Mouse (Mus musculus) right cerebral cortex, adult 18-20 months (tissue): Measurements from ENCODE around the gene Ofcc1.

Source experiments
- DNase-seq: peaks from one replicate; pipeline ENCODE4 v3.0.0; 2022; ENCODE audit warnings: mixed read lengths

Gene Ofcc1

GRCm38 (mm10) chr13:39979294-39980061 is 381.8 kb downstream of the Ofcc1 start:
- no peak for DNase-seq

GRCm38 (mm10) chr13:39968349-39969016 is 392.8 kb downstream of the Ofcc1 start:
- no peak for DNase-seq

- no peak for DNase-seq
Measured at GRCm38 (mm10) chr13:39957226-39957625, 404.0 kb downstream of the Ofcc1 start.

- no peak for DNase-seq
Measured at GRCm38 (mm10) chr13:39956017-39956416, 405.2 kb downstream of the Ofcc1 start.
